In the genomic region with DNA sequence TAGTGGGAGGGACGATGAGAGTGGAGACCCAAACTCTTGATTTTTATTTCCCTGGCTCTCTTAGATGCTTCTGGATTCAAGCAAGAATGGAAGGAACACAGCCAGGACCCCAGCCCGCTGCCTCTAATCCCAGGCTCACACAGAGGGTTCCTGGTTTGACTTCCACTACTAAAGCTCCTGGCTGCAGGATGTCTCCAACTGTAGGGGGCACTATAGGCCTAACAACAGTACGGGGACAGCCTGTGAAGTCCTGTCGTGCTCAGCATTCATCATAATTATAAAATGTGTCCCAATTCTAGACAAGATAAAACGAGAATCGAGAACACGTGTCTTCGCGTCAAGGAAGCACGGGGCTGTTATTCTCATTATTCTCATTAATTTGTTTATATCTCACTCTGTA, we compare ENCODE assay signal across 9 mouse cellular contexts.
DNase-seq lines count a peak whose midpoint lies in the region; ATAC-seq and TF ChIP-seq lines count a peak whose summit lies in the region.
"Had no signal": no experiment of that assay in that cellular context is flagged by ENCODE, and none has a peak within 500 bp of the region (broad histone marks: within the 10 kb centered on the region; RNA-seq: fewer than 3 reads in every experiment).

No protein-coding gene starts in this region.

- WGBS in hindbrain, postnatal 0 days = 54% methylated on average over 10 of the region's 10 CpGs

- no peaks in the 10 kb centered on the region for H3K27me3 ChIP-seq in hindbrain, postnatal 0 days (ENCODE audit: insufficient read depth, low read length)
- H3K27me3 ChIP-seq: neural tube, embryonic 13.5 days had no signal

- no peaks in the 10 kb centered on the region for H3K9me3 ChIP-seq in hindbrain, postnatal 0 days (ENCODE audit: low read length)
- H3K9me3 ChIP-seq: neural tube, embryonic 13.5 days had no signal

- DNase-seq in adrenal gland, adult 2 months = peak; percentile 2
- no peak for DNase-seq in adrenal gland, postnatal 4 days (ENCODE audit: low spot score in 2 of 2)
- peak; percentile 7 for DNase-seq in lung, postnatal 10 days
- DNase-seq in lung, adult 18-20 months = no peak
- DNase-seq in hindbrain, postnatal 0 days (ENCODE audit: low spot score) = peak; percentile 81
- DNase-seq in right cerebral cortex, adult 18-20 months = peak; percentile 73
- DNase-seq in gastrocnemius, postnatal 36 days = no peak
- no peak for DNase-seq in adipocyte (ENCODE audit: low spot score)

- H3K4me2 ChIP-seq in hindbrain, postnatal 0 days (ENCODE audit: low read depth, low read length) = no peak overlapping the region
- H3K4me2 ChIP-seq: neural tube, embryonic 13.5 days had no signal

- TF ChIP-seq CTCF in hindbrain, postnatal 0 days (IDR thresholded peaks at IDR 0.05; ENCODE audit: low read depth) = peak; percentile 78

- no peak overlapping the region for H3K9ac ChIP-seq in hindbrain, postnatal 0 days (replicated peaks; ENCODE audit: low read length)
- H3K9ac ChIP-seq: neural tube, embryonic 13.5 days had no signal

- intact Hi-C loops in gastrocnemius, postnatal 36 days (cut with DNase I) = no loop called here

- no peaks in the 10 kb centered on the region for H3K36me3 ChIP-seq in hindbrain, postnatal 0 days (ENCODE audit: insufficient read depth, low read length)
- H3K36me3 ChIP-seq: neural tube, embryonic 13.5 days had no signal

- peak; percentile 53; the same call in 1 of the 2 replicates for ATAC-seq in hindbrain, postnatal 0 days

- H3K4me1 ChIP-seq in hindbrain, postnatal 0 days (ENCODE audit: insufficient read depth, low read length) = no peaks in the 10 kb centered on the region
- H3K4me1 ChIP-seq: neural tube, embryonic 13.5 days had no signal

- H3K4me3 ChIP-seq in hindbrain, postnatal 0 days (ENCODE audit: low read length) = no peak overlapping the region
- H3K4me3 ChIP-seq: neural tube, embryonic 13.5 days had no signal

- no peak overlapping the region for H3K27ac ChIP-seq in hindbrain, postnatal 0 days
- H3K27ac ChIP-seq: neural tube, embryonic 13.5 days had no signal

Comparison
In these comparisons a context has a peak if more than half of its experiments do, and no peak if none do; other contexts are left out.
1. DNase-seq: peak in adrenal gland, adult 2 months (single experiment), lung, postnatal 10 days (single experiment), hindbrain, postnatal 0 days (single experiment) and right cerebral cortex, adult 18-20 months (single experiment); none in adrenal gland, postnatal 4 days (0 of 2), lung, adult 18-20 months (0 of 2), gastrocnemius, postnatal 36 days (0 of 2) and adipocyte (single experiment).